Mouse (Mus musculus) G1E (cell line): ENCODE measurements around the gene Gzmm.

Source experiments
- CTCF ChIP-seq: IDR thresholded peaks from 2 replicates; pipeline ENCODE4 v1.5.1; 2012; ENCODE audit warnings: low read depth, low read length, inconsistent platforms, mixed read lengths
- GATA1 ChIP-seq: IDR thresholded peaks from 2 replicates; pipeline ENCODE4 v1.6.1; 2012; ENCODE audit warnings: borderline replicate concordance, low read length, inconsistent platforms, mixed read lengths

DNA sequence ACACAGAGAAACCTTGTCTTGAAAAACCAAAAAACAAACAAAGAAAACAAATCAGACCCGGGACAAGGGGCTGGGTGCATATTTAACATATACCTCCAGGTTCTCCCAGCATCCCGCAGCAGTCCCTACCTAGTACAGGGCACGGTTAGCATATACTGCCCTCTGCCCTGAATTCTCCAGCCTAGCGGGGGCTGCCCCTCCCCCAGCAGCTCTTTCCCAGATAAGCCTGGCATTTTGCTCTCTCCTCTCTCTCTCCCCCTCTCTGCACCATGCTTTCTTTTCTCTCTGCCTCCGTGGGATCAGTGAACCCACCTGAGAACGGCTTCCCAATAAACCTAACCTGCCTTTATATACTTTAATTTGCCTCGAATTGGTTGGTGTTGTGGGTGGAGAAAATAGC lies 11.9 kb downstream of the Gzmm start:
- TF ChIP-seq CTCF (no peak), GATA1 (no peak)
